ENCODE assay signal across 9 mouse cellular contexts in the genomic region with DNA sequence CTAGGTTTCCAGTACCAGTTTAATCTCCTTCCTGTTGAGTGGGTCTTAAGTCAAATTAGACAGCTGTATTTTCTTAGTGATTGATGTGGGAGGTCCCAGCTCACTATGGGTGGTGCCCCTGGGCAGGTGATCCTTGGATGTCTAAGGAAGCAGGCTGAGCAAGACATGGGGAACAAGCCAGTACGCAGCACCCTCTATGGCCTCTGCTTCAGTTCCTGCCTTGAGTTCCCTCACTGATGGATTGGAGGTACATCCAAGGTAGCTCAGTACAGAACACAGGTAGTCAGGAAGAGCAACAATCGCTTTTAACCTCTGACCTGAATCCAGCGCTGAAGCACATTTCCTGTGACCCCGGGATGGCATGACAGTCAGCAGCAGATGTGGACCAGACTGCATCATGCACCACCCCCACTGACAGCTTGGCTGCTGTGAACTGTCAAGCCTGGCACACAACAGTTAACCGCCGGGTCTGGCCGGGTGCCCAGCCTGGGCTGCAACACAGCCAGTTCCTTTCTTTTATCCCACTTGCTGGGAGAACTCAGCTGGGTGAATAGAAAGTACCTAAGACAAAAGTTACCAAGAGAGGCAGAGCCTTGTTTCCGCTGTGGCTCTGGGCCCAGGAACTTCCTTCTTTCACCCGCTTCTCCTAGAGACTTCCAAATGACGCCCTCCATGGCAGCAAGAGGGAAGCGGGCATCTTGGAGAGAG. TPM values are rescaled to one million over a fixed set of nuclear protein-coding genes. Genes with fewer than 3 reads are reported as not detected.
DNase-seq lines count a peak whose midpoint lies in the region; ATAC-seq and TF ChIP-seq lines count a peak whose summit lies in the region.
"Had no signal": no experiment of that assay in that cellular context is flagged by ENCODE, and none has a peak within 500 bp of the region (broad histone marks: within the 10 kb centered on the region; RNA-seq: fewer than 3 reads in every experiment).

A gene (plus strand): TSS at position 652 of the 708 bp plus-strand sequence.

- H3K27ac ChIP-seq in heart, embryonic 12.5 days (ENCODE audit: poor library complexity, severe bottlenecking): peak within 1 kb of the TSS; percentile 70
- H3K27ac ChIP-seq in layer of hippocampus, adult 2 months: peak within 1 kb of the TSS; percentile 93

- TF ChIP-seq CTCF in Patski (IDR thresholded peaks at IDR 0.05): no peak
- no peak; the same call in 1 of the 2 replicates for TF ChIP-seq CTCF in layer of hippocampus, adult 2 months (conservative IDR thresholded peaks at IDR 0.05)

- peak within 1 kb of the TSS; percentile 27; the same call in 1 of the 2 replicates for H3K4me2 ChIP-seq in heart, embryonic 12.5 days

- POLR2A ChIA-PET in Patski (lab: Charles Lee): no interaction called here

- H3K36me3 ChIP-seq in heart, embryonic 12.5 days: no peaks in the 10 kb centered on the region

- H3K9me3 ChIP-seq in heart, embryonic 12.5 days (replicated peaks): no peaks in the 10 kb centered on the region

- ATAC-seq in Patski: peak; percentile 47
- peak; percentile 92 for ATAC-seq in common myeloid progenitor, adult 5-6 weeks (replicated peaks; ENCODE audit: low read depth, poor library complexity, severe bottlenecking)
- peak; percentile 86 for ATAC-seq in heart, embryonic 12.5 days (ENCODE audit: insufficient number of reproducible peaks, low FRiP score)

- peaks cover 3% of the 10 kb centered on the region for H3K27me3 ChIP-seq in Patski
- no peaks in the 10 kb centered on the region for H3K27me3 ChIP-seq in heart, embryonic 12.5 days (replicated peaks)

- H3K4me3 ChIP-seq in heart, embryonic 12.5 days: no peak within 1 kb of the TSS
- peak within 1 kb of the TSS; percentile 49 for H3K4me3 ChIP-seq in layer of hippocampus, adult 2 months

- in situ Hi-C loops in Patski (cut with MboI; ENCODE audit: low pct_unique_long_range_greater_than_20kb): no loop called here

- CTCF ChIA-PET in Patski (lab: Charles Lee): interaction anchor here (1.2 kb wide), 1 partner anchor 57 kb away, joined by 3 read pairs; no protein-coding TSS in a partner anchor

- no peak within 1 kb of the TSS for H3K9ac ChIP-seq in heart, embryonic 12.5 days

- DNase-seq in 3134 (ENCODE audit: extremely low read depth, insufficient read length, low spot score): peak; percentile 87
- DNase-seq in Patski (ENCODE audit: low read depth, low spot score): peak; percentile 35
- peak; percentile 90 to 92 for DNase-seq in layer of hippocampus, adult 2 months (ENCODE audit: low spot score in 2 of 2)
- DNase-seq in lung, postnatal 36 days: peak; percentile 76
- DNase-seq in skeletal muscle tissue, adult 2 months (ENCODE audit: low read depth, low spot score): peak; percentile 39
- DNase-seq in c-Kit-positive CD71-positive TER-119-positive erythroid progenitor cells, embryonic 14.5 days (ENCODE audit: low spot score): no peak

- WGBS in heart, embryonic 12.5 days: 38% methylated on average over 11 of the region's 11 CpGs

- peaks cover 14% of the 10 kb centered on the region for H3K4me1 ChIP-seq in heart, embryonic 12.5 days (replicated peaks)

RNA-seq across cellular contexts. Expression of the gene that starts here (rescaled TPM):
- 0.05 TPM for polyA plus RNA-seq in Patski (2021)
- 5.6 and 9.1 TPM in 2 replicates for total RNA-seq in common myeloid progenitor, adult 5-6 weeks (2017)
- polyA plus RNA-seq in heart, embryonic 12.5 days (2016; fragmentation: Nextera tagmentation; extraction: Ambion mirVana): 0.13 and 0.15 TPM in 2 replicates
- total RNA-seq in layer of hippocampus, adult 2 months (2021): 10 to 100 TPM; 51.1 to 52.1 TPM
- polyA plus RNA-seq: embryonic facial prominence, embryonic 11.5 days had no signal

Comparison
In these comparisons a context has a peak if more than half of its experiments do, and no peak if none do; other contexts are left out.
1. Peak in DNase-seq and ATAC-seq in Patski; RNA of the gene not detected or under 1 TPM.
2. Peak in ATAC-seq, H3K27ac ChIP-seq and H3K4me2 ChIP-seq in heart, embryonic 12.5 days; RNA of the gene not detected or under 1 TPM.